ENCODE assay signal across 19 mouse cellular contexts in genomic region chr6:56916279-56916678, GRCm38 (mm10). TPM values are rescaled to one million over a fixed set of nuclear protein-coding genes. Genes with fewer than 3 reads are reported as not detected.
A peak's percentile ranks its signal among the peaks of the same experiment; 100 is the strongest.
DNase-seq lines count a peak whose midpoint lies in the region; ATAC-seq lines count a peak whose summit lies in the region.
"Had no signal": no experiment of that assay in that cellular context is flagged by ENCODE, and none has a peak within 500 bp of the region (broad histone marks: within the 10 kb centered on the region; RNA-seq: fewer than 3 reads in every experiment).

No protein-coding gene starts in this region.

- no peak overlapping the region for H3K27ac ChIP-seq in heart, embryonic 14.5 days (replicated peaks in 1 of 2; ENCODE audit: control insufficient read depth in 1 of 2, insufficient read depth in 1 of 2, low read depth in 2 of 2, low read length in 2 of 2)
- H3K27ac ChIP-seq in liver, embryonic 13.5 days: peak overlapping the region; percentile 99
- H3K27ac ChIP-seq: lung, embryonic 15.5 days had no signal

- peaks cover 18 to 39% of the 10 kb centered on the region in 2 experiments for H3K4me1 ChIP-seq in heart, embryonic 14.5 days (ENCODE audit: control insufficient read depth in 2 of 2, insufficient read depth in 2 of 2, low read length in 2 of 2)
- peaks cover 98% of the 10 kb centered on the region for H3K4me1 ChIP-seq in liver, embryonic 13.5 days (replicated peaks)

- intact Hi-C loops in heart, postnatal 10 days (cut with DNase I): no loop called here
- intact Hi-C loops in left cerebral cortex, postnatal 14 days (cut with DNase I): no loop called here

- WGBS in heart, embryonic 14.5 days: 50% methylated on average over 2 of the region's 2 CpGs
- 48% methylated on average over 2 of the region's 2 CpGs for WGBS in liver, embryonic 13.5 days (ENCODE audit: insufficient replicate concordance)

- no peak for ATAC-seq in heart, embryonic 14.5 days (ENCODE audit: insufficient number of reproducible peaks, insufficient read depth, low FRiP score, low read depth)
- no peak for ATAC-seq in liver, embryonic 13.5 days (ENCODE audit: low read depth)
- ATAC-seq: forebrain, embryonic 16.5 days; intestine, embryonic 16.5 days had no signal

- no peak for DNase-seq in heart, postnatal 10 days
- peak; percentile 34 to 35 for DNase-seq in CD8-positive naive resting alpha-beta T cell, adult 2 months (ENCODE audit: low read depth in 2 of 2, low spot score in 2 of 2)
- DNase-seq in liver, embryonic 13.5 days: no peak
- DNase-seq in thymus, postnatal 0 days (ENCODE audit: low spot score): peak; percentile 79
- DNase-seq in kidney, postnatal 10 days: no peak
- no peak for DNase-seq in left cerebral cortex, postnatal 14 days (ENCODE audit: low spot score in 2 of 2)
- DNase-seq in adrenal gland, postnatal 36 days: no peak
- DNase-seq: adrenal gland, adult 8-10 months; cerebellum, postnatal 25 days; gastrocnemius, postnatal 25 days; heart, postnatal 4 days had no signal

- peak overlapping the region; percentile 8; the same call in 1 of the 2 replicates for H3K4me2 ChIP-seq in heart, embryonic 14.5 days (ENCODE audit: low read length)
- H3K4me2 ChIP-seq in liver, embryonic 13.5 days: peak overlapping the region; percentile 80
- H3K4me2 ChIP-seq: lung, embryonic 15.5 days had no signal

- no peaks in the 10 kb centered on the region for H3K27me3 ChIP-seq in heart, embryonic 14.5 days (ENCODE audit: control insufficient read depth, insufficient read depth, low read length)
- no peaks in the 10 kb centered on the region for H3K27me3 ChIP-seq in liver, embryonic 13.5 days
- H3K27me3 ChIP-seq: CH12.LX; lung, embryonic 15.5 days had no signal

- no peak overlapping the region for H3K9ac ChIP-seq in heart, embryonic 14.5 days (ENCODE audit: low read length)
- peak overlapping the region; percentile 73 for H3K9ac ChIP-seq in liver, embryonic 13.5 days
- H3K9ac ChIP-seq: lung, embryonic 15.5 days had no signal

- H3K9me3 ChIP-seq in heart, embryonic 14.5 days (ENCODE audit: control insufficient read depth, low read length): no peaks in the 10 kb centered on the region
- no peaks in the 10 kb centered on the region for H3K9me3 ChIP-seq in liver, embryonic 13.5 days (replicated peaks)
- H3K9me3 ChIP-seq: lung, embryonic 15.5 days had no signal

- no peaks in the 10 kb centered on the region for H3K36me3 ChIP-seq in heart, embryonic 14.5 days (ENCODE audit: control insufficient read depth, insufficient read depth, low read length)
- H3K36me3 ChIP-seq in liver, embryonic 13.5 days: peaks cover 20% of the 10 kb centered on the region
- H3K36me3 ChIP-seq: lung, embryonic 15.5 days had no signal

- H3K4me3 ChIP-seq in heart, embryonic 14.5 days (ENCODE audit: control insufficient read depth in 1 of 2, insufficient read depth in 1 of 2, low read depth in 1 of 2, low read length in 2 of 2): no peak overlapping the region
- H3K4me3 ChIP-seq in liver, embryonic 13.5 days (replicated peaks): peak overlapping the region; percentile 51
- H3K4me3 ChIP-seq: lung, embryonic 15.5 days had no signal

RNA-seq across cellular contexts. Expression of gene Nt5c3, which starts 7.5 kb away (rescaled TPM):
- 72.8 and 74.8 TPM in 2 replicates for polyA plus RNA-seq in heart, embryonic 14.5 days (2014; fragmentation: Nextera tagmentation; extraction: Ambion mirVana)
- 10 to 100 TPM; 55.7 to 70.7 TPM for total RNA-seq in heart, postnatal 10 days (2021)
- polyA plus RNA-seq in liver, embryonic 13.5 days (2015; fragmentation: Nextera tagmentation; extraction: Ambion mirVana): 244 and 274 TPM in 2 replicates
- 70.1 and 73.9 TPM in 2 replicates for polyA plus RNA-seq in thymus, postnatal 0 days (2015; fragmentation: Nextera tagmentation; extraction: Ambion mirVana)
- total RNA-seq in left cerebral cortex, postnatal 14 days (2021): 10 to 100 TPM; 48.4 to 52.0 TPM
- total RNA-seq in adrenal gland, postnatal 36 days (2021): 10 to 100 TPM; 23.8 to 24.1 TPM

RNA-seq across cellular contexts. Expression of gene Vmn1r4, which starts 7.5 kb away (rescaled TPM):
- polyA plus RNA-seq in heart, embryonic 14.5 days (2014; fragmentation: Nextera tagmentation; extraction: Ambion mirVana): 0.09 and 0.19 TPM in 2 replicates
- total RNA-seq in heart, postnatal 10 days (2021): under 1 TPM in 1 of 2 experiments, not detected in 1; 0.17 TPM
- 0.15 and 0.19 TPM in 2 replicates for polyA plus RNA-seq in liver, embryonic 13.5 days (2015; fragmentation: Nextera tagmentation; extraction: Ambion mirVana)
- polyA plus RNA-seq in thymus, postnatal 0 days (2015; fragmentation: Nextera tagmentation; extraction: Ambion mirVana): 0.27 and 0.51 TPM in 2 replicates
- under 1 TPM in 1 of 2 experiments, not detected in 1; 0.27 TPM for total RNA-seq in left cerebral cortex, postnatal 14 days (2021)
- total RNA-seq in adrenal gland, postnatal 36 days (2021): under 1 TPM; 0.20 to 0.40 TPM
- polyA plus RNA-seq: large intestine, adult 2 months had no signal

RNA-seq across cellular contexts. Expression of gene Vmn1r5, which starts 53.8 kb away (rescaled TPM):
- polyA plus RNA-seq in heart, embryonic 14.5 days (2014; fragmentation: Nextera tagmentation; extraction: Ambion mirVana): not detected in 2 replicates
- total RNA-seq in heart, postnatal 10 days (2021): not detected
- not detected in 2 replicates for polyA plus RNA-seq in liver, embryonic 13.5 days (2015; fragmentation: Nextera tagmentation; extraction: Ambion mirVana)
- polyA plus RNA-seq in thymus, postnatal 0 days (2015; fragmentation: Nextera tagmentation; extraction: Ambion mirVana): not detected in 2 replicates
- total RNA-seq in left cerebral cortex, postnatal 14 days (2021): not detected
- not detected for total RNA-seq in adrenal gland, postnatal 36 days (2021)
- total RNA-seq: adrenal gland, adult 8-10 months; CH12.LX; gastrocnemius, postnatal 25 days; heart, postnatal 4 days; left cerebral cortex, postnatal 10 days had no signal
- polyA plus RNA-seq: embryonic facial prominence, embryonic 14.5 days; forebrain, embryonic 16.5 days; intestine, embryonic 16.5 days; large intestine, adult 2 months; lung, embryonic 15.5 days had no signal

Comparison
In these comparisons a context has a peak if more than half of its experiments do, and no peak if none do; other contexts are left out.
1. DNase-seq: peak in CD8-positive naive resting alpha-beta T cell, adult 2 months (2 of 2) and thymus, postnatal 0 days (single experiment); none in heart, postnatal 10 days (0 of 2), liver, embryonic 13.5 days (single experiment), kidney, postnatal 10 days (single experiment), left cerebral cortex, postnatal 14 days (0 of 2) and adrenal gland, postnatal 36 days (0 of 2).